Mouse (Mus musculus) heart, embryonic 11.5 days (tissue): ENCODE results near the gene Prm2. TPM values are rescaled to one million over a fixed set of nuclear protein-coding genes. Genes with fewer than 3 reads are reported as not detected.

Experiments used
- ATAC-seq: fragments of 200-750 bp; cut with Nextera tagmentation; replicated peaks from 2 replicates; pipeline ENCODE4 v1.8.0; 2017; ENCODE audit warnings: moderate library complexity; ENCODE audit not compliant: insufficient number of reproducible peaks, low FRiP score, low TSS enrichment
- H3K27ac ChIP-seq: fragments of 300-500 bp; sonication (generic); 2 replicates; pipeline ENCODE4 v1.5.1; 2014; ENCODE audit warnings: mild to moderate bottlenecking, low read depth, low read length
- H3K27me3 ChIP-seq: fragments of 300-500 bp; sonication (generic); 2 replicates; pipeline ENCODE4 v1.6.1; 2014; ENCODE audit warnings: mild to moderate bottlenecking, low read length, mixed read lengths; ENCODE audit not compliant: control insufficient read depth, insufficient read depth
- H3K36me3 ChIP-seq: fragments of 300-500 bp; sonication (generic); 2 replicates; pipeline ENCODE4 v1.6.1; 2014; ENCODE audit warnings: mild to moderate bottlenecking, low read length, moderate library complexity, mixed read lengths; ENCODE audit not compliant: control insufficient read depth, insufficient read depth
- H3K4me1 ChIP-seq: fragments of 300-500 bp; sonication (generic); 2 replicates; pipeline ENCODE4 v1.6.1; 2014; ENCODE audit warnings: low read length; ENCODE audit not compliant: control insufficient read depth, insufficient read depth
- H3K4me2 ChIP-seq: fragments of 300-500 bp; sonication (generic); 2 replicates; pipeline ENCODE4 v1.6.1; 2014; ENCODE audit warnings: mild to moderate bottlenecking, moderate library complexity
- H3K4me3 ChIP-seq: fragments of 300-500 bp; sonication (generic); 2 replicates; pipeline ENCODE4 v1.5.1; 2014; ENCODE audit warnings: low read depth, low read length
- H3K9ac ChIP-seq: fragments of 300-500 bp; sonication (generic); 2 replicates; pipeline ENCODE4 v1.6.1; 2014; ENCODE audit warnings: mild to moderate bottlenecking, low read depth, low read length, moderate library complexity
- H3K9me3 ChIP-seq: fragments of 300-500 bp; sonication (generic); replicated peaks from 2 replicates; pipeline ENCODE4 v1.6.1; 2016; ENCODE audit warnings: low read length; ENCODE audit not compliant: control insufficient read depth
- WGBS: fragments of 180-500 bp; shearing (Covaris S2); extraction: QIAGEN DNeasy Blood & Tissue Kit; methylation state at CpG from one replicate; pipeline ENCODE4 v1.1.7; 2014; ENCODE audit not compliant: insufficient replicate concordance; 5-methylcytosine and 5-hydroxymethylcytosine counted together
- polyA plus RNA-seq: library from polyadenylated mRNA; unstranded; fragments of >200 nt; fragmentation: Nextera tagmentation; extraction: Ambion mirVana; gene quantifications from 2 replicates; pipeline ENCODE4 v1.2.1, GENCODE M21; 2014

Gene Prm2
- polyA plus RNA-seq, 1 experiment from 2014 or later = not detected

GRCm38 (mm10) chr16:10790702-10791101 lies 5.2 kb downstream of the Prm2 start, which contains the start of gene Prm3:
Gene Prm3 (minus strand): TSS chr16:10790914.
- Histone ChIP-seq H3K27ac (no peak within 1 kb of the TSS), H3K4me2 (no peak within 1 kb of the TSS), H3K9ac (no peak within 1 kb of the TSS), H3K4me1 (peaks cover 10% of the 10 kb centered on the region), H3K4me3 (no peak within 1 kb of the TSS), H3K27me3 (peaks cover 13% of the 10 kb centered on the region), H3K36me3 (no peaks in the 10 kb centered on the region), H3K9me3 (no peaks in the 10 kb centered on the region)
- WGBS = 58% methylated on average over 9 of the region's 9 CpGs
- ATAC-seq = no peak

- Histone ChIP-seq H3K36me3 (no peaks in the 10 kb centered on the region), H3K4me2 (no peak overlapping the region), H3K9me3 (no peaks in the 10 kb centered on the region), H3K27me3 (peaks cover 4% of the 10 kb centered on the region; the same call in 1 of the 2 replicates), H3K4me1 (peaks cover 18% of the 10 kb centered on the region), H3K27ac (no peak overlapping the region), H3K4me3 (no peak overlapping the region), H3K9ac (no peak overlapping the region)
- ATAC-seq = no peak
- 72% methylated on average over 4 of the region's 4 CpGs for WGBS
Measured at GRCm38 (mm10) chr16:10788866-10789265, 7.1 kb downstream of the Prm2 start.

DNA sequence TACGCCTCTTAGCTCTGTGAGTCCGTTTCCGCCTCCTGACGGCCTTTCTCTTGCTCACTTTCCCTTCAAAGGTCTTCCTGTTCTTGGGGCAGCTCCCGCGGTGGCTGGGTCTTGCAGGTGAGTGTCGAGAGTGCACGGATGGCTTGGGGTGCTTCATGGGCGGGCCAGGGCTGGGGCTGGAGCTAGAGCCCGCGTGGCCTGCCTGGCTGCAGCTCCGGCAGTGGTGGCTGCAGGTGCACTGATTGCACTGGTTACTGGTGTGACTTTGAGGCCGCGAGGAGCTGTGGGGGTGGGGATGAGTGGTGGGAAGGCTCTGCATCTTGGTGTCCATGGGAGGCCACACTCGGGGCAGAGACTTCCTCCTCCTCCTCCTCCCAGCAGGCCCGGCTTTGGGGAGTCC lies 7.7 kb downstream of the Prm2 start, which contains the start of gene Tnp2:
TSS of gene Tnp2 (minus strand) at position 390 of the 400 bp plus-strand sequence.
- H3K9ac ChIP-seq = no peak within 1 kb of the TSS
- peaks cover 22% of the 10 kb centered on the region for H3K4me1 ChIP-seq
- peaks cover 4% of the 10 kb centered on the region; the same call in 1 of the 2 replicates for H3K27me3 ChIP-seq
- no peak within 1 kb of the TSS for H3K4me2 ChIP-seq
- no peaks in the 10 kb centered on the region for H3K9me3 ChIP-seq
- 51% methylated on average over 16 of the region's 16 CpGs for WGBS
- no peak for ATAC-seq
- no peaks in the 10 kb centered on the region for H3K36me3 ChIP-seq
- no peak within 1 kb of the TSS for H3K4me3 ChIP-seq
- no peak within 1 kb of the TSS for H3K27ac ChIP-seq

- no peak overlapping the region for H3K9ac ChIP-seq
- H3K4me1 ChIP-seq = peaks cover 28% of the 10 kb centered on the region
- no peak overlapping the region for H3K27ac ChIP-seq
- H3K4me3 ChIP-seq = no peak overlapping the region
- no peak for ATAC-seq
- H3K4me2 ChIP-seq = no peak overlapping the region
- peaks cover 4% of the 10 kb centered on the region; the same call in 1 of the 2 replicates for H3K27me3 ChIP-seq
- no peaks in the 10 kb centered on the region for H3K9me3 ChIP-seq
- no peaks in the 10 kb centered on the region for H3K36me3 ChIP-seq
- WGBS = 75% methylated on average over 7 of the region's 7 CpGs
Measured at GRCm38 (mm10) chr16:10787548-10788058, 8.3 kb downstream of the Prm2 start.

- H3K9ac ChIP-seq = no peak overlapping the region
- peak overlapping the region; percentile 92; the same call in 1 of the 2 replicates for H3K4me2 ChIP-seq
- ATAC-seq = no peak
- no peaks in the 10 kb centered on the region for H3K9me3 ChIP-seq
- H3K4me1 ChIP-seq = peaks cover 35% of the 10 kb centered on the region
- H3K27me3 ChIP-seq = peaks cover 4% of the 10 kb centered on the region; the same call in 1 of the 2 replicates
- WGBS = 46% methylated on average over 4 of the region's 4 CpGs
- no peaks in the 10 kb centered on the region for H3K36me3 ChIP-seq
- no peak overlapping the region for H3K27ac ChIP-seq
- H3K4me3 ChIP-seq = no peak overlapping the region
Measured at GRCm38 (mm10) chr16:10786782-10787547, 9.0 kb downstream of the Prm2 start.

- Histone ChIP-seq H3K4me2 (peak overlapping the region; percentile 92), H3K9ac (peak overlapping the region; percentile 84), H3K9me3 (no peaks in the 10 kb centered on the region), H3K4me1 (peaks cover 42% of the 10 kb centered on the region), H3K27ac (peak overlapping the region; percentile 96), H3K27me3 (peaks cover 4% of the 10 kb centered on the region; the same call in 1 of the 2 replicates), H3K36me3 (no peaks in the 10 kb centered on the region), H3K4me3 (peak overlapping the region; percentile 74)
- no peak for ATAC-seq
- 3% methylated on average over 9 of the region's 9 CpGs for WGBS
Measured at GRCm38 (mm10) chr16:10786288-10786687, 9.6 kb downstream of the Prm2 start.

DNA sequence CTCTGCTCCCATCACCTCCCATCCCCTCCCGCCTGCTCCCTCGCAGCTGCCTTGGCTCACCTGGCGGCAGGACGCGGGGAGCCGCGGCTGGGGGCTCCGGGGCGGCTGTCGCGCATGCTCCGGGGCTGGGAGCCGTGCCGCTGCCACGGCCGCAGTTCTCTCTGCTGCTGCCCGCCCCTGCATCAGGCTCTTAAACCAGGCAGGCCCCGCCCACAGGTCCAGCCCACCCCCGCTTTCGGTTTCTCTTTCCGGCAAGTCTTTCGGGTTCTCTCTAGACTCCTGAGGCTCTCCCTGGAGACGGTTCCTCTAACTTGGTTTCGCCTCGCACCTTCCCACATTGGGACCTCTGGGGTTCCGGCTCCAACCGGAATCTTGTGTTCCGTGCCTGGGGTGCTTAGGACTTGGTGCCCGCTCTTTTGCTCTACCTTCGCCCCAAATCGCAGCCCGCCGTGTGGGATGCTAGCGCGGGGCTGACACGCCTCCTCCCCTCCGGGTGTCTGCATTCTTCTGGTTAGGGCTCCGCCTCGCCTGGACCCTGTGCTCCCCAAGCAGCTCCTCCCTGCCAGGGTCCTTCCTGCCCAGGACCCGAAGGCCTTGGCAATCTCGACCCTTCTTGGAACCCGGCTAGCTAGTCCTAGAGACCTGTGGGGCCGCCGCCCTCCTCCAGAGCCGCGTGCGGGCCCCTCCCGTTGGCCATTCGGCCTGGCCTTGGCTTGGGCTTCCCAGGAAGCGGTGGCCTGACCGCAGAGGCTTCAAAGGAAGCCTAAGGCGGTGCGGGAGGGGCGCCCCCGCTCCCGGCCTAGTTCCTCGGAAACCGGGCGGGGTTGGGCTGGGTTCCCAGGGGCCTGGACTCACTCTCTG lies 10.3 kb downstream of the Prm2 start, which contains the start of gene Socs1:
TSS of gene Socs1 (minus strand) at position 166 of the 861 bp plus-strand sequence.
- peaks cover 4% of the 10 kb centered on the region; the same call in 1 of the 2 replicates for H3K27me3 ChIP-seq
- H3K4me2 ChIP-seq = peak within 1 kb of the TSS; percentile 92
- no peaks in the 10 kb centered on the region for H3K36me3 ChIP-seq
- H3K9me3 ChIP-seq = no peaks in the 10 kb centered on the region
- H3K4me3 ChIP-seq = peak within 1 kb of the TSS; percentile 74
- under 1% methylated on average over 56 of the region's 59 CpGs for WGBS
- peak; percentile 81 for ATAC-seq
- peaks cover 48% of the 10 kb centered on the region for H3K4me1 ChIP-seq
- H3K9ac ChIP-seq = peak within 1 kb of the TSS; percentile 84
- H3K27ac ChIP-seq = peak within 1 kb of the TSS; percentile 96

- no peaks in the 10 kb centered on the region for H3K9me3 ChIP-seq
- under 1% methylated on average over 42 of the region's 55 CpGs for WGBS
- peak overlapping the region; percentile 96 for H3K27ac ChIP-seq
- peak overlapping the region; percentile 74 for H3K4me3 ChIP-seq
- H3K4me2 ChIP-seq = peak overlapping the region; percentile 92
- ATAC-seq = peak; percentile 64
- no peaks in the 10 kb centered on the region for H3K36me3 ChIP-seq
- H3K27me3 ChIP-seq = peaks cover 2% of the 10 kb centered on the region; the same call in 1 of the 2 replicates
- peak overlapping the region; percentile 84 for H3K9ac ChIP-seq
- peaks cover 48% of the 10 kb centered on the region for H3K4me1 ChIP-seq
Measured at GRCm38 (mm10) chr16:10784793-10785370, 11.1 kb downstream of the Prm2 start.
